Mouse (Mus musculus): ENCODE measurements around the gene Saa1.

DNA sequence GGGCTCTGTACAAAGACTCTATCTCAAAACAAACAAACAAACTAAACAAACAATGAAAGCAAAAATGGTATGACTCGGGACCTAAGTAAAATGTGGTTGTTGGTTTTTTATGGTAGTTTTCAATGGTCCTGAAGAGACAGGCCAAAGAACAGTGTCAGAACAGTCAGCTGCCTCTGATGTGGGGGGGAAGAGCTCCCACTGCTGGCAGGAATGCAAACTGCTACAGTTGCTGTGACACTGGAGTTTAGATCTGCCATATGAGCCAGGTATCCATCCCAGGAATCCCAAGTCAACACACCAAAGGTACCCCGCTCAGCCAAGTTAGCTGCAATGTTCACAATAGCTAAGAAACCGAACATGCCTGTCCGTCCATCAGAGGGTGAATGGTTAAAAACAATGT is 27.9 kb upstream of the Saa1 start:
- no peak for TF ChIP-seq POLR2A (IDR thresholded peaks at IDR 0.05; ENCODE audit: insufficient read depth, low read depth, low read length)
- peak; percentile 94 for TF ChIP-seq CTCF (IDR thresholded peaks at IDR 0.05)
- peak; percentile 67; the same call in 1 of the 2 replicates for TF ChIP-seq EP300 (IDR thresholded peaks at IDR 0.05; ENCODE audit: insufficient read depth, low read depth, low read length)

Measured in heart, adult 2 months (tissue).